8 mouse cellular contexts compared by ENCODE assay signal in the genomic region with DNA sequence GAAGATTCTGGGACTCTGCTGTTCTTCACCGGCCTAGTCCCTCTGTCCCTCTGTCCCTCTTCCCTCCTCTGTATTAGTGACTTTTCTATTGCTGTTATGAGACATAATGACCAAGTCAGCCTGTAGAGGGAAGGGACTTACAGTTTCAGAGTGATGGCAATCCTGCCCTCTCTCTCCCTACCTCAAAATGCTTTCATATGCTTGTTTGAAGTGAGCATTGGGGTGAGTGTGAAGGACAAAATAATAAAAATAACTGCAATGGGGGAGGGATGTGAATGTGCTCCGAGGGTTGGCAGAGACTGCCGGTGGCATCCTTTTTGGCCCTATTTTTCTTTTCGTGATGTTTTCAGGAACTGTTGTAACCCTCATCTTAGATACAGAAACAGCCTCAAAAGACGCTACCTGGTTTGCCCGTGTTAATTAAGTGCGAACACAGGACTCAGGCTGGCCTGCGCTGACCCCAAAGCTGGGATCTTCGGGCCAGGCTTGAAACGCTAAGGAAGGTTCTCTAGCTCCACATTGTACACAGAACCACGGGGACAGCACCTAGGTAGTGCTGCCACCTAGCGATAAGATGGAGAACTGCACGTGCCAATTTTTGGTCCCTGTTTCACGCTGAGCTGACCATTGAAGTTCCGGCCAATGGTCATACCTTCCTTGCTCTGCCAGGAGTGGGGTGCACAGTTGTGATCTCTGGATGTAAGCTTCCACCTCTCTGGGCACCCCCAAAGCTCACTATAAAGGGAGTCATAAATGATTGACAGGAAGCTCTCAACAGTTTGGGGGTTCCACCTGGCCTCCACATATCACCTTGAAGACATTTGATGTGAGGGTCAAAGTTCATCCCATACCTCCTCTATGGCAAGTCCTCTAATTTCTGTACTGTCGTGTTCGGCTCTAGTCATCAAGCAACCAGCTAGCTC. TPM values are rescaled to one million over a fixed set of nuclear protein-coding genes. Genes with fewer than 3 reads are reported as not detected.
DNase-seq lines count a peak whose midpoint lies in the region; ATAC-seq and TF ChIP-seq lines count a peak whose summit lies in the region.

No protein-coding gene starts in this region.

- ATAC-seq in lung, embryonic 14.5 days (ENCODE audit: insufficient read depth): peak; percentile 71

- TF ChIP-seq CTCF in lung, embryonic 14.5 days (IDR thresholded peaks at IDR 0.05; ENCODE audit: low read depth): peak; percentile 99

- no peak overlapping the region for H3K4me2 ChIP-seq in lung, embryonic 14.5 days

- no peak overlapping the region for H3K27ac ChIP-seq in ES-E14 (ENCODE audit: insufficient read depth, low read depth, low read length, poor library complexity, severe bottlenecking)
- H3K27ac ChIP-seq in lung, embryonic 14.5 days (ENCODE audit: low read depth): no peak overlapping the region

- H3K36me3 ChIP-seq in ES-E14 (ENCODE audit: control insufficient read depth, insufficient read depth, low read length, poor library complexity, severe bottlenecking): no peaks in the 10 kb centered on the region
- H3K36me3 ChIP-seq in lung, embryonic 14.5 days (ENCODE audit: insufficient read depth): no peaks in the 10 kb centered on the region

- no peaks in the 10 kb centered on the region for H3K9me3 ChIP-seq in ES-E14 (ENCODE audit: control insufficient read depth, insufficient read depth, low read depth, low read length)
- H3K9me3 ChIP-seq in lung, embryonic 14.5 days (ENCODE audit: low read depth, low read length): no peaks in the 10 kb centered on the region

- no peaks in the 10 kb centered on the region for H3K27me3 ChIP-seq in lung, embryonic 14.5 days (ENCODE audit: insufficient read depth, low read length)

- DNase-seq in B cell, adult 2 months: peak; percentile 73 to 76
- DNase-seq in ES-E14 (ENCODE audit: low read depth, low spot score): peak; percentile 39
- DNase-seq in cerebellum, adult 11-12 months: peak; percentile 16
- DNase-seq in frontal cortex, postnatal 36 days (ENCODE audit: low spot score in 2 of 2): peak; percentile 54 to 59
- peak; percentile 65 for DNase-seq in kidney, adult 9 months
- DNase-seq in lung, embryonic 14.5 days: peak; percentile 86
- peak; percentile 72 for DNase-seq in retina, postnatal 1 day
- peak; percentile 51 to 69 for DNase-seq in urinary bladder, postnatal 36 days (ENCODE audit: low spot score in 2 of 2)

- H3K4me1 ChIP-seq in ES-E14 (ENCODE audit: control insufficient read depth in 2 of 2, insufficient read depth in 2 of 2, low read length in 2 of 2, poor library complexity in 1 of 2): no peaks in the 10 kb centered on the region
- peaks cover 5% of the 10 kb centered on the region; the same call in 1 of the 2 replicates for H3K4me1 ChIP-seq in lung, embryonic 14.5 days (ENCODE audit: insufficient read depth)

- no peak overlapping the region for H3K9ac ChIP-seq in ES-E14 (ENCODE audit: insufficient read depth, low read depth, low read length, poor library complexity, severe bottlenecking)
- no peak overlapping the region for H3K9ac ChIP-seq in lung, embryonic 14.5 days

- WGBS in lung, embryonic 14.5 days: 31% methylated on average over 17 of the region's 17 CpGs

- no peak overlapping the region for H3K4me3 ChIP-seq in ES-E14 (ENCODE audit: insufficient read depth in 1 of 2, low read depth in 1 of 2, low read length in 2 of 2, poor library complexity in 1 of 2, severe bottlenecking in 1 of 2)
- H3K4me3 ChIP-seq in lung, embryonic 14.5 days (ENCODE audit: low read depth, low read length): no peak overlapping the region

- in situ Hi-C loops in ES-E14 (cut with MboI; ENCODE audit: low sequenced_read_pairs in 2 of 2, unreplicated experiment in 2 of 2): no loop called here

TF ChIP-seq in ES-E14, 5 proteins besides CTCF, POLR2A, EP300 and RAD21:
- TF ChIP-seq ZC3H11A (IDR thresholded peaks at IDR 0.05; ENCODE audit: borderline replicate concordance, low read depth, low read length) (peak; percentile 58; the same call in 1 of the 2 replicates), ZNF384 (IDR thresholded peaks at IDR 0.05; ENCODE audit: low read depth, low read length) (no peak)

RNA-seq across cellular contexts. Expression of a gene that starts 17.1 kb away (rescaled TPM):
- 5.9 and 6.7 TPM in 2 replicates for total RNA-seq in ES-E14 (2012; rRNA removed)
- polyA plus RNA-seq in lung, embryonic 14.5 days (2014; fragmentation: Nextera tagmentation; extraction: Ambion mirVana): 2.2 and 2.8 TPM in 2 replicates

RNA-seq across cellular contexts. Expression of a gene that starts 42.8 kb away (rescaled TPM):
- total RNA-seq in ES-E14 (2012; rRNA removed): 0.53 and 0.58 TPM in 2 replicates
- 2.5 and 2.7 TPM in 2 replicates for polyA plus RNA-seq in lung, embryonic 14.5 days (2014; fragmentation: Nextera tagmentation; extraction: Ambion mirVana)

Comparison
In these comparisons a context has a peak if more than half of its experiments do, and no peak if none do; other contexts are left out.
1. DNase-seq: peak in every context shown above with its lines; median percentile 86 in lung, embryonic 14.5 days; 74 in B cell, adult 2 months; 72 in retina, postnatal 1 day; 65 in kidney, adult 9 months; 60 in urinary bladder, postnatal 36 days; 56 in frontal cortex, postnatal 36 days; 39 in ES-E14; 16 in cerebellum, adult 11-12 months.